Mouse (Mus musculus) liver, embryonic 14.5 days (tissue): ENCODE results near the gene Pkig.

ENCODE experiments used
- CTCF ChIP-seq: IDR thresholded peaks from 2 replicates; pipeline ENCODE4 v1.5.1; 2016; ENCODE audit warnings: antibody characterized with exemption, low read depth, control low read depth
- EP300 ChIP-seq: IDR thresholded peaks from 2 replicates; pipeline ENCODE4 v1.6.1; 2016; ENCODE audit warnings: antibody characterized with exemption, low read depth

GRCm38 (mm10) chr2:163697764-163698480 lies 39.7 kb downstream of the Pkig start:
- TF ChIP-seq CTCF (no peak), EP300 (no peak)
